Mouse (Mus musculus) liver, adult (tissue): ENCODE measurements around the gene Rsph14.

ENCODE experiments used
- GATA4 ChIP-seq: IDR thresholded peaks from 2 replicates; pipeline ENCODE4 v1.6.1; 2014; ENCODE audit warnings: mild to moderate bottlenecking, low read length; ENCODE audit not compliant: insufficient replicate concordance

Rsph14 gene

GRCm38 (mm10) chr10:75058761-75059395, 26.5 kb upstream of the Rsph14 start:
- TF ChIP-seq GATA4 = no peak

GRCm38 (mm10) chr10:75058336-75058735, 25.9 kb upstream of the Rsph14 start:
- no peak for TF ChIP-seq GATA4

GRCm38 (mm10) chr10:75056255-75056654, 23.9 kb upstream of the Rsph14 start:
- TF ChIP-seq GATA4 = no peak

GRCm38 (mm10) chr10:75055672-75056071, 23.3 kb upstream of the Rsph14 start:
- TF ChIP-seq GATA4 = no peak

- TF ChIP-seq GATA4 = peak; percentile 42; the same call in 1 of the 2 replicates
Measured at GRCm38 (mm10) chr10:75054125-75054524, 21.7 kb upstream of the Rsph14 start.

- TF ChIP-seq GATA4 = no peak
Measured at GRCm38 (mm10) chr10:75053655-75054054, 21.3 kb upstream of the Rsph14 start.

- peak; percentile 81; the same call in 1 of the 2 replicates for TF ChIP-seq GATA4
Measured at GRCm38 (mm10) chr10:75052902-75053301, 20.5 kb upstream of the Rsph14 start.

GRCm38 (mm10) chr10:75051364-75052074, 19.1 kb upstream of the Rsph14 start:
- no peak for TF ChIP-seq GATA4

- no peak for TF ChIP-seq GATA4
Measured at GRCm38 (mm10) chr10:75048711-75049110, 16.3 kb upstream of the Rsph14 start.

- no peak for TF ChIP-seq GATA4
Measured at GRCm38 (mm10) chr10:75045831-75046230, 13.4 kb upstream of the Rsph14 start.

- TF ChIP-seq GATA4 = no peak
Measured at GRCm38 (mm10) chr10:75044459-75044858, 12.1 kb upstream of the Rsph14 start.

- peak; percentile 49; the same call in 1 of the 2 replicates for TF ChIP-seq GATA4
Measured at GRCm38 (mm10) chr10:75036883-75037379, 4.5 kb upstream of the Rsph14 start, which contains the start of gene Rab36. Rab36 (plus strand) TSS chr10:75037058.

GRCm38 (mm10) chr10:75031345-75032114, 856 bp downstream of the Rsph14 start:
- TF ChIP-seq GATA4 = no peak

GRCm38 (mm10) chr10:75030234-75030633, 2.2 kb downstream of the Rsph14 start:
- TF ChIP-seq GATA4 = no peak

GRCm38 (mm10) chr10:75029677-75030076, 2.7 kb downstream of the Rsph14 start:
- peak; percentile 45; the same call in 1 of the 2 replicates for TF ChIP-seq GATA4
